Mouse (Mus musculus) thymus, adult 18-20 months (tissue): ENCODE measurements around the gene Gm13698.
A peak's percentile ranks its signal among the peaks of the same experiment; 100 is the strongest.
"Not testable (repeated sequence)": the region's sequence is repeated elsewhere in the genome, so short reads cannot be mapped to it uniquely, and the experiment has no call there.

ENCODE experiments used
- DNase-seq, 2 experiments: peaks; one replicate each; pipeline ENCODE4 v3.0.0; 2022; ENCODE audit warnings: mixed read lengths in 2 of 2

Gm13698 gene

DNA sequence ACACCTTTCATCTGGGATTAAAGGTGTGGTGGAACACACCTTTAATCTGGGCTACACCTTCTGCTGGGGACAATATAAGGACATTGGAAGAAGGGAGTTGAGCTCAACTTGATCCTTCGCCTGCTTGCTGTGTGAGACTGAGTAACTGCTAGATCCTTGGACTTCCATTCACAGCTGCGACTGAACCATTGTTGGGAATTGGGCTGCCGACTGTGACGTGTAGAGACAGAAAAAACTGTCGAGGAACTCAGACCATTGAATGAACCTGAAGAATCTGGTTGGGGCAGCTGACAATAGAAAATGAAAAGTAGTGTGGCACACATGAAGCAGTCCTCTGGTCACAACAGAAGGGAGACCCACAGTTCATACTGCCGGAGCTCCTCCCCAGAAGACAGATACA, at the start of gene Gm13698:
Gm13698 (plus strand) TSS at position 301 of the 400 bp plus-strand sequence.
- DNase-seq: not testable (repeated sequence)

DNA sequence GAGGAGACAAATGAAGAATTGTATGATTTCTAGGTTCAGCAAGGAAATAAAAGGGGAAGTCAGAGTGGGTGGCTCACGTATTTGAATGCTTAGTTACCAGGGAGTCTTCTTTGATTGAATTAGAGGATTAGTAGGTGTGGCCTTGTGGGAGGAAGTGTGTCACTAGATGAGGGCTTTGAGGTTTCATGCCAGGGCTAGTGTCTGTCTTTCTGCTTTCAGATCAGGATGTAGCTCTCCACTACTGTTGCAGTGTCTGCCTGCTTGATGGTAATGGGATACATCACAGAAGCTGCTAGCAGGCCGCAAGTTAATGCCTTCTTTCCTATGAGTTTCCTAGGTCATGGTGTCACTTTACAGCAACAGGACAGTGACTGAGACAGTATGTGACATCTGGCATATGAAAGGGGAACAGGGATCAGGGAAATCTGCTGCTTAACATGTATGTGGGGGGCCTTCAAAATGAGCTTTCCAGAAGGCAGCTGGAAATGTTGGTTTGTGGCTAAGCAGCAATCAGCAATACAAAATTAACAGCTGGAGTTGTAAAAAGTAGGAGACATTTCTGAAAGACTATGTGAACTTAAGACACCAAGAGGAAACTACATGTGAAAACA, 25.9 kb upstream of the Gm13698 start:
- no peak for DNase-seq

- no peak for DNase-seq
Observed at GRCm38 (mm10) chr2:83940931-83941361, 14.5 kb upstream of the Gm13698 start, which contains the start of gene Zswim2. TSS of gene Zswim2 (minus strand) at chr2:83941228.

GRCm38 (mm10) chr2:83941378-83941777, 14.1 kb upstream of the Gm13698 start:
- DNase-seq: no peak

DNA sequence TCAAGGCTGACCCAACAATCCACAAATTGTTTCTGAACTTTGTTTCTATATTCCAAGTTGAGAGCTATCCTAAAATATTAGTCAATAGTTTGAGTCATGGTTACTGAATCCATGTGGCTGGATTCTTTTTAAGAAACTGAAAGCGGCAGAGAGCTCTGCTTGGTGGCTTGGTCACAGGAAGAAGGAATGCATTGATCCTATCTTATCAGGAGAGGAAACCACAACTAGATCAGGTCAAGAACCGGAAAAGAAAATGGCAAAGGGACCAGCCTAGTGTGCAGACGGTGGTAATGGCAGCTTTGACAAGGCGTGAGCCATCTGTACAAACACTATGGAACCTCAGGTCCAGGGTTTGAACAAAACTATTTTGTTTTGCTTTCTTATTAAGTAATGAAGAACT, 13.7 kb upstream of the Gm13698 start:
- no peak for DNase-seq

DNA sequence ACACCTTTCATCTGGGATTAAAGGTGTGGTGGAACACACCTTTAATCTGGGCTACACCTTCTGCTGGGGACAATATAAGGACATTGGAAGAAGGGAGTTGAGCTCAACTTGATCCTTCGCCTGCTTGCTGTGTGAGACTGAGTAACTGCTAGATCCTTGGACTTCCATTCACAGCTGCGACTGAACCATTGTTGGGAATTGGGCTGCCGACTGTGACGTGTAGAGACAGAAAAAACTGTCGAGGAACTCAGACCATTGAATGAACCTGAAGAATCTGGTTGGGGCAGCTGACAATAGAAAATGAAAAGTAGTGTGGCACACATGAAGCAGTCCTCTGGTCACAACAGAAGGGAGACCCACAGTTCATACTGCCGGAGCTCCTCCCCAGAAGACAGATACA, 5.7 kb downstream of the Gm13698 start, which contains the start of gene Gm13693:
Gm13693 (plus strand) TSS at position 301 of the 400 bp plus-strand sequence.
- not testable (repeated sequence) for DNase-seq

DNA sequence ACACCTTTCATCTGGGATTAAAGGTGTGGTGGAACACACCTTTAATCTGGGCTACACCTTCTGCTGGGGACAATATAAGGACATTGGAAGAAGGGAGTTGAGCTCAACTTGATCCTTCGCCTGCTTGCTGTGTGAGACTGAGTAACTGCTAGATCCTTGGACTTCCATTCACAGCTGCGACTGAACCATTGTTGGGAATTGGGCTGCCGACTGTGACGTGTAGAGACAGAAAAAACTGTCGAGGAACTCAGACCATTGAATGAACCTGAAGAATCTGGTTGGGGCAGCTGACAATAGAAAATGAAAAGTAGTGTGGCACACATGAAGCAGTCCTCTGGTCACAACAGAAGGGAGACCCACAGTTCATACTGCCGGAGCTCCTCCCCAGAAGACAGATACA, 11.5 kb downstream of the Gm13698 start, which contains the start of gene Gm13695:
Gm13695 (plus strand) TSS at position 301 of the 400 bp plus-strand sequence.
- DNase-seq: not testable (repeated sequence)

DNA sequence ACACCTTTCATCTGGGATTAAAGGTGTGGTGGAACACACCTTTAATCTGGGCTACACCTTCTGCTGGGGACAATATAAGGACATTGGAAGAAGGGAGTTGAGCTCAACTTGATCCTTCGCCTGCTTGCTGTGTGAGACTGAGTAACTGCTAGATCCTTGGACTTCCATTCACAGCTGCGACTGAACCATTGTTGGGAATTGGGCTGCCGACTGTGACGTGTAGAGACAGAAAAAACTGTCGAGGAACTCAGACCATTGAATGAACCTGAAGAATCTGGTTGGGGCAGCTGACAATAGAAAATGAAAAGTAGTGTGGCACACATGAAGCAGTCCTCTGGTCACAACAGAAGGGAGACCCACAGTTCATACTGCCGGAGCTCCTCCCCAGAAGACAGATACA, 17.3 kb downstream of the Gm13698 start, which contains the start of gene Gm13696:
Gm13696 (plus strand) TSS at position 301 of the 400 bp plus-strand sequence.
- DNase-seq: not testable (repeated sequence)

- not testable (repeated sequence) for DNase-seq
Observed at GRCm38 (mm10) chr2:83978633-83979032, 23.1 kb downstream of the Gm13698 start, which contains the start of gene Gm13694. TSS of gene Gm13694 (plus strand) at chr2:83978933.

- not testable (repeated sequence) for DNase-seq
Observed at GRCm38 (mm10) chr2:83984443-83984842, 28.9 kb downstream of the Gm13698 start, which contains the start of gene Gm13697. TSS of gene Gm13697 (plus strand) at chr2:83984743.

DNA sequence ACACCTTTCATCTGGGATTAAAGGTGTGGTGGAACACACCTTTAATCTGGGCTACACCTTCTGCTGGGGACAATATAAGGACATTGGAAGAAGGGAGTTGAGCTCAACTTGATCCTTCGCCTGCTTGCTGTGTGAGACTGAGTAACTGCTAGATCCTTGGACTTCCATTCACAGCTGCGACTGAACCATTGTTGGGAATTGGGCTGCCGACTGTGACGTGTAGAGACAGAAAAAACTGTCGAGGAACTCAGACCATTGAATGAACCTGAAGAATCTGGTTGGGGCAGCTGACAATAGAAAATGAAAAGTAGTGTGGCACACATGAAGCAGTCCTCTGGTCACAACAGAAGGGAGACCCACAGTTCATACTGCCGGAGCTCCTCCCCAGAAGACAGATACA, 34.8 kb downstream of the Gm13698 start, which contains the start of gene Gm13691:
Gm13691 (plus strand) TSS at position 301 of the 400 bp plus-strand sequence.
- not testable (repeated sequence) for DNase-seq

- DNase-seq: peak; percentile 10 to 52
Observed at GRCm38 (mm10) chr2:83993639-83994255, 38.3 kb downstream of the Gm13698 start.

DNA sequence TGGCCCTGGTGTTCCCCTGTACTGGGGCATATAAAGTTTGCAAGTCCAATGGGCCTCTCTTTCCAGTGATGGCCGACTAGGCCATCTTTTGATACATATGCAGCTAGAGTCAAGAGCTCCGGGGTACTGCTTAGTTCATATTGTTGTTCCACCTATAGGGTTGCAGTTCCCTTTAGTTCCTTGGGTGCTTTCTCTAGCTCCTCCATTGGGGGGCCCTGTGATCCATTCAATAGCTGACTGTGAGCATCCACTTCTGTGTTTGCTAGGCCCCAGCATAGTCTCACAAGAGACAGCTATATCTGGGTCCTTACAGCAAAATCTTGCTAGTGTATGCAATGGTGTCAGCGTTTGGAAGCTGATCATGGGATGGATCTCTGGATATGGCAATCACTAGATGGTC, 39.0 kb downstream of the Gm13698 start:
- DNase-seq: peak; percentile 5 to 31
